Mouse (Mus musculus) lung, adult 2 months (tissue): ENCODE measurements around the gene Tnfrsf13c. TPM values are rescaled to one million over a fixed set of nuclear protein-coding genes. Genes with fewer than 3 reads are reported as not detected.

Experiments used
- DNase-seq: peaks from one replicate; pipeline ENCODE4 v3.0.0; 2022
- H3K4me1 ChIP-seq: fragments of 200-500 bp; 2 replicates; pipeline ENCODE4 v1.6.1; 2011; ENCODE audit warnings: low read length; ENCODE audit not compliant: control insufficient read depth, insufficient read depth
- H3K4me3 ChIP-seq: fragments of 200-500 bp; replicated peaks from 2 replicates; pipeline ENCODE3; 2011; ENCODE audit warnings: low read depth, mild to moderate bottlenecking, control low read depth, low read length; ENCODE audit errors: extremely low read depth
- CTCF ChIP-seq: fragments of 200-500 bp; IDR thresholded peaks from 2 replicates; pipeline ENCODE4 v1.5.1; 2011; ENCODE audit warnings: mild to moderate bottlenecking, low read length, control low read depth; ENCODE audit not compliant: insufficient read depth
- POLR2A ChIP-seq: fragments of 200-500 bp; IDR thresholded peaks from 2 replicates; pipeline ENCODE4 v1.6.1; 2011; ENCODE audit warnings: low read depth, mild to moderate bottlenecking, control low read depth, low read length, borderline replicate concordance; ENCODE audit errors: extremely low read depth
- WGBS: fragments of 180-500 bp; shearing (Covaris S2); methylation state at CpG from one replicate; pipeline ENCODE4 v1.1.7; 2018; 5-methylcytosine and 5-hydroxymethylcytosine counted together
- polyA plus RNA-seq: library from polyadenylated mRNA; depleted of rRNA; stranded (reverse); fragments of >200 nt; gene quantifications from 2 replicates; pipeline ENCODE4 v1.2.3, GENCODE M21; 2012; rRNA removed

The Tnfrsf13c gene
- polyA plus RNA-seq, 1 experiment: 4.4 TPM

DNA sequence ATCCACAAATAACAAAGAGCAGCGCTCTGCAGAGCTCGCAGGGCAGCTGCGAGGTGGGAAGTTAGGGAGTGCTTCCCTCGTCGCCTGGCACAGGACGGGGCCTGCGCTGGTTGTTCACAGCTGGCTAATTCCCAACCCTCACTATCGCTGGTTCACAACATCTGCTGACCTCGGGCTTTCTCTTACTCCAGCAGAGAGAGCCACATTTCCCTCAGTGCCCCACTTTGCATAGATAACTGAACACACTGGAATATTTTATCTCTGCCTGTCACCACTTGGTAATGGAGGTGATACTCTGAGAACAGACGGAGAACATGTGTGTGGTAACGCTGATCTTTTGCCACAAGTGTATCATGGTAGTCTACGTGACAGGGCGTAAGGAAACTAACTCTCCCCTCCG, 38.0 kb downstream of the Tnfrsf13c start:
- no peak for DNase-seq
- TF ChIP-seq POLR2A (no peak), CTCF (no peak)
- WGBS: 75% methylated on average over 14 of the region's 14 CpGs
- no peak overlapping the region for H3K4me3 ChIP-seq
- no peaks in the 10 kb centered on the region for H3K4me1 ChIP-seq

DNA sequence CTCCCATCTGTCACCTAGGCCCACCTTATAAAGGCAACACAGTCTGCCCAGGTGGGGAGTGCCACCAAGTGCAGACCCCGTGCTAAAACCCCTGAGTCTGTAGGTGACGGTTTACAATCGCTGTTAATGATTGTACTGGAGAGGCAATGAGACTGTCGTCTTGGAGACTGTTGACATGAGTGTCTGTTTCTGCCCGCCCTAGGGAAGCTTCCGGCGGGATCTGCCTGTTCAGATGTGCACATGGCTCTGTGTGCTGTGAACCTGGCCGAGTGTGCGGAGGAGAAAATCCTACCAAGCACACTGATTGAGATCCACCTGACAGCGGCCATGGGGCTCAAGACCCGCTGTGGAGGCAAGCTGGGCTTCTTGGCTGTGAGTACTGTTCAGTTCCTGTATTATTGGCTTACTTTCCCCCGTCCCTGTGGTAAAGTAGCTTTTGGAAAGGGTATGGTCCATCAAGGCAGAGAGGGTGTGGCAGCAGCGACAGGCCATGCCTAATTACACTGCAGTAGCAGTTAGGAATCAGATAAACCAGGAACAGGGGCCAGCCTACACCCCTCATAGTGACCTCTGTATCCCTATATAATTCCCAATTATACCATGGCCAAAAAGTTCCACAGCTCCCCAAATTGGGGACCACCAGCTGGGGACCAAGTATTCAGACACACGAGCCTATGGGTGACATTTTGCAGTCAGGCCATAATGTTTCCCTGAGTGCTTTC, 38.9 kb downstream of the Tnfrsf13c start:
- no peak for TF ChIP-seq CTCF
- TF ChIP-seq POLR2A: no peak
- 85% methylated on average over 14 of the region's 14 CpGs for WGBS
- Histone ChIP-seq H3K4me1 (no peaks in the 10 kb centered on the region), H3K4me3 (no peak overlapping the region)
- DNase-seq: no peak

DNA sequence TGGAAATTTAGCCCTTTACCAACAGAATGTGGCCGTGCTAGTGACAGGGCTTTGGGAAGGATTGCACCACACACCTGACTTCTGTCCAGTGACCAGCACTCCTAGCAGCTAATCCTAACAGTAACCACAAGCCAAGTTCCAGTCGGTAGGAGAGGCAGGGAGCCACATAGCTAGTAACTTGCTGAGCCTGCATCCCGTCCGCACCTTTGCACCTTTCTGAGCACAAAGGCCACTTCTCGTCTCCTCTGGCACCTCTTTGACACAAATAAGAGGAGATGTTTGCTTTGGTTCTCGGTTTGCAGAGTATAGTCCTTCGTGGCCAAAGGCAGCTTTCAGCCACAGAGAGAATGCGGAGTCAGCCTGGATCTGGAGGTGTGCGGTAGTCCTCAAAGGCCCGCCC, 39.5 kb downstream of the Tnfrsf13c start:
- H3K4me3 ChIP-seq: no peak overlapping the region
- WGBS: 81% methylated on average over 10 of the region's 10 CpGs
- TF ChIP-seq POLR2A: no peak
- TF ChIP-seq CTCF: no peak
- no peaks in the 10 kb centered on the region for H3K4me1 ChIP-seq
- DNase-seq: no peak

DNA sequence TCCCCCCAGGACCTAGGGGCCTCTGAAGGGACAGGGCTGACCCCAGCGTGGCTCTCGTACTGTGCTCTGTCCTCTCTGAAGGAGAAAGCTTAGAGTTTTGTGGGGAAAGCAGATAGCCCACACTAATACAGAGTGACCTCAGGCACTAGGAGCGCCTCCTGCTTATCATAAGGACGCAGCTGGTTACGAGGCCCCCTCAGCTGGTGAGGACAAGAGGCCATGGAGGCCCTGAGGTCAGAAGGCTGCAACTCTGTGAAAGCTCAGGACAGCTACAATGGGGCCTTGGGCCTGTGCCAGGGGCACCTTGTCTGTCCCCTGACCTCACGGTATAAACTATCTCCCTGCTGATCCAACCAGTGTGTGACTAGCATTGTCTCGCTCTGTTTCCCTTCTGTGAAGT, 40.0 kb downstream of the Tnfrsf13c start:
- DNase-seq: no peak
- TF ChIP-seq POLR2A (no peak), CTCF (no peak)
- 64% methylated on average over 7 of the region's 7 CpGs for WGBS

DNA sequence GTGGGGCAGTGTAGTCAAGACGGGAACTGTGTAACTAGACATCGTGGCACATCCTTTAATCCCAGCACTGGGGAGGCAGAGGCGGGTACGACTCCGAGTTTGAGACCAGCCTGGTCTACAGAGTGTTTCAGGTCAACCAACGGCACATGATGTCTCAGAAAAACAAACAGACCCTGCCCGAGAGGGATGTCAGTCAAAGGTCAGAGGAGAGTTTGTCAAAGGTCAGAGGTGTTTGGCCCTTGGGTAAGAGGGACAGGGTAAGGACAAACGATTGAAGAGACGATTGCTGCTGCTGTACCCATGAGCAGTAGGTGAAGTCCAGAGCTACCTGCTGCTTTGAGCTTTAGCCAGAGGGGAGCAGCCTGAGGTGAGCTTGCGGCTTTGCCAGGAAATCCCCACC, 40.6 kb downstream of the Tnfrsf13c start:
- Histone ChIP-seq H3K4me1 (no peaks in the 10 kb centered on the region), H3K4me3 (no peak overlapping the region)
- 66% methylated on average over 10 of the region's 10 CpGs for WGBS
- TF ChIP-seq CTCF (no peak), POLR2A (no peak)
- DNase-seq: no peak

More for the DNA sequence above, 40.0 kb downstream of the Tnfrsf13c start:
- Histone ChIP-seq H3K4me1 (no peaks in the 10 kb centered on the region), H3K4me3 (no peak overlapping the region)

DNA sequence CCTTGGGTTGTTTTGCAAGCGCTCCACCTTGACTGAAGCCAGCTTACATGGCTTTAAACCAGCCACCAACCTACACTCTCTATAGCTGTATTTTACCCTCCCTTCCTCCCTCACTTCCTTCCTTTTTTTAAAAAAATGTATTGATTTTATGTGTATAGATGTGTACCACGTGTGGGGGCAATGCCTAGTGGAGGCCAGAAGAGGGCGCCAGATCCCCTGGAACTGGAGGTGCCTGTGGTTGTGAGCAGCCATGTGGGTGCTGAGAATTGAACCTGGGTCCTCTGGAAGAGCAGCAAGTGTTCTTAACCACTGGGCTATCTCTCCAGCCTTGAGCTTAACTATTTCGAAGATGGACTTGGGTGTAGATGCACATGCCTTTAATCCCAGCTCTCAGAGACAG, 41.9 kb downstream of the Tnfrsf13c start:
- no peaks in the 10 kb centered on the region for H3K4me1 ChIP-seq
- TF ChIP-seq CTCF: 0 out of 2 replicates have a peak, but pooled peaks have one; percentile 5
- no peak for TF ChIP-seq POLR2A
- 96% methylated on average over 4 of the region's 4 CpGs for WGBS
- no peak overlapping the region for H3K4me3 ChIP-seq
- no peak for DNase-seq

DNA sequence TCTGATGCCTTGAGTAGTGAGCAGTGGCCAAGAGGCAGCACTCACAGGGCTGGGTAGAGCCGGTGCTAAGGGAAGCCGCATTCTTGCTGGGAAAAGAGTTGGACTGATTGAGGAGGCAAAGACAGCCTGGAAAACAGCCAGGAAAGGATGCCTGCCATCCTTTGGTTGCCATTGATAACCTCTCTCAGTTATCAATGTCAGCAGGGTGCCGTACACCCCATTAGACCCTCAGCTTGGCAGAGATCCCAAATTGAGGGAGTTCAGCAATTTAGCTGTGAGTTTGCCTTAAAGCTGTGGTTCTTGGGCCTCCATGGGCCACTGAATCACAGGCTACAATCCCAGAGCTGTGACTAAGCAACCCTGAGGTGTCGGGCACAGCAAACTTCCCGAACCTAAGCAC, 43.0 kb downstream of the Tnfrsf13c start:
- DNase-seq: no peak
- TF ChIP-seq POLR2A: no peak
- TF ChIP-seq CTCF: no peak
- no peak overlapping the region for H3K4me3 ChIP-seq
- 79% methylated on average over 5 of the region's 5 CpGs for WGBS
- H3K4me1 ChIP-seq: no peaks in the 10 kb centered on the region

DNA sequence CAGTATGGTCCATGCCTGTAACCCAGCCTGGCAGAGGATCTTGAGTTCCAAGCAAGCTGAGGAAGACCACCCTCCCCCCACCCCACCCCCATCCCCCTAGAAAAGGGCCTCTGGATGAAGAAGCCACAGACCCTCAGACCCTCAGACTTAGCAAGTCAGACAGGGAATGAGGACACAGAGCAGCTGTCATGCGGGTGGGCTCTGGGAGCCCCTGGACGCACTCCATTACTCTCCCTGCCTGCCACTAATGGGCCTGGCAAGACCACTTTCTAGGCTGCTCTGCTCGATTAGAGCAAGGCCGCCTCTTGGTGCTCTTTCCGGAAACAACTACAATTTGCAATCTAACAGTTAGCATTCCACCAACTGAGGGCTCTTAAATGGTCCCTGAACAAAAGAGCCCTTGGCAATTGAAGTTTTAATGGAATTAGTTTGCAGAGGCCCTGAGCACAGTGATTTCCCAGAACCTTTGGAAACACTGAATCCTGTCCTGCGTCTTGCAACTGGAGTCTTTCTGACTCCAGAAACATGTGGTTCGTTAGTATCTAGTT, 46.4 kb downstream of the Tnfrsf13c start:
- TF ChIP-seq POLR2A: no peak
- no peak for TF ChIP-seq CTCF
- Histone ChIP-seq H3K4me3 (no peak overlapping the region), H3K4me1 (no peaks in the 10 kb centered on the region)
- no peak for DNase-seq
- 85% methylated on average over 7 of the region's 7 CpGs for WGBS

DNA sequence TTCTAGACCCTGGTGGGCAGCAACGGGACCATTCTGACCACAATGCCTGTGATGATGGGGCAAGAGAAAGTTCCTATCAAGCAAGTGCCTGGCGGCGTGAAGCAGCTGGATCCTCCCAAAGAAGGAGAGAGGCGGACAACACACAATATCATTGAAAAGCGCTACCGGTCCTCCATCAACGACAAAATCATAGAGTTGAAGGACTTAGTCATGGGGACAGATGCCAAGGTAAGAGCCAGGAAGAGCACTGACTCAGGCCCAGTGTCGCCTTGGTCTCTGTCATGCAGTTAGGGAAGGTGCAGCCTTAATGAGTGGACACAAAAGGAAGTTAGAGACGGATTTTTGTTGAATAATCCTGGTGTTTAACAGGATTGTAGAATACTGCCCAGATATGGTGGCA, 49.1 kb downstream of the Tnfrsf13c start:
- no peak for DNase-seq
- 93% methylated on average over 9 of the region's 9 CpGs for WGBS
- H3K4me1 ChIP-seq: no peaks in the 10 kb centered on the region
- TF ChIP-seq POLR2A (no peak), CTCF (no peak)
- no peak overlapping the region for H3K4me3 ChIP-seq

DNA sequence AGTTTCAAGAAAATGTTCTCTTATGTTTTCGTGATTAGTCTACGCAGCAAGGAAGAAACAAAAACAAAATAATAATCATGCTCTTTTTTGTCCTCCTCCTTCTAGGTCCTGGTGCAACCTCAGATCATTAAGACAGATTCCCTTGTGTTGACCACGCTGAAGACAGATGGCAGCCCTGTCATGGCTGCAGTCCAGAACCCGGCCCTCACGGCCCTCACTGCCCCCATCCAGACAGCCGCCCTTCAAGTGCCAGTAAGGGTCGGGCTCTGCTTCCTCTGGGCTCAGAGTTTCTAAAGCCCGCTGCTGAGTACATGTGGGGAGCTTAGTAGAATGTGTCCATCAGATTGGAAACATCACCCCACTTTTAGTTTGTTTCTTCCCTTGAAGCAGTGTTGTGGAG, 51.5 kb downstream of the Tnfrsf13c start:
- Histone ChIP-seq H3K4me1 (peaks cover 8% of the 10 kb centered on the region), H3K4me3 (no peak overlapping the region)
- no peak for DNase-seq
- 65% methylated on average over 8 of the region's 8 CpGs for WGBS
- TF ChIP-seq CTCF (no peak), POLR2A (no peak)

Other genes with a start within 250 kb of the Tnfrsf13c start
- gene 1700029P11Rik, start 243.8 kb downstream of the Tnfrsf13c start, polyA plus RNA-seq: not detected in 2 replicates
- 11.5 and 13.3 TPM in 2 replicates for gene Xrcc6, start 236.5 kb downstream of the Tnfrsf13c start, polyA plus RNA-seq
- 24.0 and 31.1 TPM in 2 replicates for gene Desi1, start 190.5 kb downstream of the Tnfrsf13c start, polyA plus RNA-seq
- gene Snu13, start 176.8 kb downstream of the Tnfrsf13c start, polyA plus RNA-seq: 54.7 and 56.6 TPM in 2 replicates
- not detected in 2 replicates for gene 4930407I10Rik, start 165.2 kb downstream of the Tnfrsf13c start, polyA plus RNA-seq
- gene Mei1, start 154.4 kb downstream of the Tnfrsf13c start, polyA plus RNA-seq: not detected in 2 replicates
- 7.9 and 10.9 TPM in 2 replicates for gene Ccdc134, start 96.4 kb downstream of the Tnfrsf13c start, polyA plus RNA-seq
- gene Srebf2, start 77.2 kb downstream of the Tnfrsf13c start, polyA plus RNA-seq: 261 and 292 TPM in 2 replicates
- gene Shisa8, start 11.6 kb downstream of the Tnfrsf13c start, polyA plus RNA-seq: 0.40 and 1.00 TPM in 2 replicates
- 1.8 and 3.4 TPM in 2 replicates for gene Cenpm, start 20.4 kb upstream of the Tnfrsf13c start, polyA plus RNA-seq
- not detected in 2 replicates for gene 1500009C09Rik, start 28.0 kb upstream of the Tnfrsf13c start, polyA plus RNA-seq
- gene Sept3, start 50.5 kb upstream of the Tnfrsf13c start, polyA plus RNA-seq: 3.9 and 4.6 TPM in 2 replicates
- gene Wbp2nl, start 74.6 kb upstream of the Tnfrsf13c start, polyA plus RNA-seq: not detected in 2 replicates
- gene Naga, start 114.6 kb upstream of the Tnfrsf13c start, polyA plus RNA-seq: 167 and 189 TPM in 2 replicates
- 1.8 and 2.4 TPM in 2 replicates for gene Pheta2, start 114.6 kb upstream of the Tnfrsf13c start, polyA plus RNA-seq
- gene Smdt1, start 114.6 kb upstream of the Tnfrsf13c start, polyA plus RNA-seq: 189 and 202 TPM in 2 replicates
- 183 and 193 TPM in 2 replicates for gene Ndufa6, start 130.0 kb upstream of the Tnfrsf13c start, polyA plus RNA-seq
- 84.6 and 90.2 TPM in 2 replicates for gene Cyp2d22, start 155.9 kb upstream of the Tnfrsf13c start, polyA plus RNA-seq
- gene Cyp2d11, start 169.7 kb upstream of the Tnfrsf13c start, polyA plus RNA-seq: not detected in 2 replicates
- 0.43 and 0.65 TPM in 2 replicates for gene Cyp2d10, start 182.8 kb upstream of the Tnfrsf13c start, polyA plus RNA-seq
- gene Cyp2d9, start 209.1 kb upstream of the Tnfrsf13c start, polyA plus RNA-seq: 0.97 and 1.3 TPM in 2 replicates